Mouse (Mus musculus) CH12.LX (cell line): ENCODE measurements around the gene Nbr1. TPM values are rescaled to one million over a fixed set of nuclear protein-coding genes. Genes with fewer than 3 reads are reported as not detected.

Source experiments
- DNase-seq: peaks from one replicate; pipeline ENCODE4 v3.0.0-alpha.2; 2013; ENCODE audit errors: extremely low read depth
- H3K27ac ChIP-seq: 2 replicates; pipeline ENCODE4 v1.5.1; 2012; ENCODE audit warnings: low read depth, mild to moderate bottlenecking, control low read depth, moderate library complexity; ENCODE audit not compliant: insufficient read depth
- H3K27me3 ChIP-seq: replicated peaks from 2 replicates; pipeline ENCODE3; 2012; ENCODE audit warnings: inconsistent platforms
- H3K36me3 ChIP-seq, 2 experiments: replicated peaks in 1 of 2; 2 replicates each; pipeline versions ENCODE3 to v1.6.1; 2012; ENCODE audit warnings: inconsistent platforms in 1 of 2, low read length in 1 of 2, mild to moderate bottlenecking in 1 of 2, mixed read lengths in 1 of 2, moderate library complexity in 1 of 2; ENCODE audit not compliant: control insufficient read depth in 1 of 2, insufficient read depth in 1 of 2
- H3K4me1 ChIP-seq, 2 experiments: 2 replicates each; pipeline ENCODE4 v1.6.1; 2012; ENCODE audit warnings: inconsistent platforms in 1 of 2, moderate library complexity in 1 of 2; ENCODE audit not compliant: insufficient read depth in 2 of 2, control insufficient read depth in 1 of 2
- H3K4me2 ChIP-seq: 2 replicates; pipeline ENCODE4 v1.6.1; 2012; ENCODE audit warnings: low read depth, mild to moderate bottlenecking, control low read depth; ENCODE audit not compliant: poor library complexity, insufficient read depth, severe bottlenecking
- H3K4me3 ChIP-seq, 3 experiments: fragments of 150-350 bp in 1 of 3; sonication (generic) in 1 of 3; replicated peaks in 1 of 3; 2 replicates each; pipeline versions ENCODE3 to v1.5.1; 2011 to 2012; ENCODE audit warnings: low read depth in 2 of 3, low read length in 2 of 3, mild to moderate bottlenecking in 2 of 3, moderate library complexity in 2 of 3, control low read depth in 1 of 3, improper control_type of control experiment in 1 of 3, inconsistent platforms in 1 of 3, mixed read lengths in 1 of 3; ENCODE audit not compliant: poor library complexity in 1 of 3
- H3K79me2 ChIP-seq: replicated peaks from 2 replicates; pipeline ENCODE4 v1.6.1; 2012; ENCODE audit warnings: mild to moderate bottlenecking, moderate library complexity; ENCODE audit not compliant: control insufficient read depth, poor library complexity, insufficient read depth, severe bottlenecking; ENCODE audit errors: extremely low read depth
- H3K9ac ChIP-seq: 2 replicates; pipeline ENCODE4 v1.6.1; 2012; ENCODE audit warnings: low read depth, mild to moderate bottlenecking, control low read depth, moderate library complexity; ENCODE audit not compliant: insufficient read depth
- H3K9me3 ChIP-seq: replicated peaks from 2 replicates; pipeline ENCODE3; 2012; ENCODE audit warnings: low read length, inconsistent platforms, mixed read lengths
- BHLHE40 ChIP-seq: IDR thresholded peaks from 2 replicates; pipeline ENCODE4 v1.6.1; 2011; ENCODE audit warnings: mild to moderate bottlenecking, low read depth, low read length, improper control_type of control experiment
- CHD1 ChIP-seq: IDR thresholded peaks from 2 replicates; pipeline ENCODE4 v1.6.1; 2012; ENCODE audit warnings: low read depth, low read length, improper control_type of control experiment, inconsistent platforms
- CHD2 ChIP-seq: IDR thresholded peaks from 2 replicates; pipeline ENCODE4 v1.6.1; 2011; ENCODE audit warnings: low read length, improper control_type of control experiment
- CTCF ChIP-seq, 2 experiments: IDR thresholded peaks in 1 of 2; conservative IDR thresholded peaks in 1 of 2; 2 replicates each; pipeline ENCODE4 v1.5.1; 2011 to 2012; ENCODE audit warnings: low read depth in 2 of 2, low read length in 2 of 2, improper control_type of control experiment in 1 of 2, inconsistent platforms in 1 of 2, mild to moderate bottlenecking in 1 of 2, moderate library complexity in 1 of 2
- E2F4 ChIP-seq: IDR thresholded peaks from 2 replicates; pipeline ENCODE4 v1.6.1; 2011; ENCODE audit warnings: low read depth, low read length, improper control_type of control experiment; ENCODE audit not compliant: insufficient replicate concordance
- ELF1 ChIP-seq: IDR thresholded peaks from 2 replicates; pipeline ENCODE4 v1.6.1; 2014; ENCODE audit warnings: low read depth, mild to moderate bottlenecking, inconsistent platforms, low read length, improper control_type of control experiment
- EP300 ChIP-seq: IDR thresholded peaks from 2 replicates; pipeline ENCODE4 v1.6.1; 2011; ENCODE audit warnings: low read length, improper control_type of control experiment
- ETS1 ChIP-seq: conservative IDR thresholded peaks from 2 replicates; pipeline ENCODE4 v1.6.1; 2012; ENCODE audit warnings: low read depth, mild to moderate bottlenecking, inconsistent platforms, low read length, improper control_type of control experiment, moderate library complexity
- GABPA ChIP-seq: IDR thresholded peaks from 2 replicates; pipeline ENCODE4 v1.6.1; 2012; ENCODE audit warnings: low read depth, low read length, improper control_type of control experiment, inconsistent platforms; ENCODE audit not compliant: insufficient replicate concordance
- HCFC1 ChIP-seq: IDR thresholded peaks from 2 replicates; pipeline ENCODE4 v1.6.1; 2012; ENCODE audit warnings: low read depth, mild to moderate bottlenecking, inconsistent platforms, low read length, improper control_type of control experiment
- IRF4 ChIP-seq: IDR thresholded peaks from 2 replicates; pipeline ENCODE4 v1.6.1; 2014; ENCODE audit warnings: low read depth, mild to moderate bottlenecking, inconsistent platforms, low read length, improper control_type of control experiment
- JUN ChIP-seq: IDR thresholded peaks from 2 replicates; pipeline ENCODE4 v1.6.1; 2011; ENCODE audit warnings: low read depth, mild to moderate bottlenecking, low read length, improper control_type of control experiment, moderate library complexity; ENCODE audit not compliant: insufficient read depth
- KAT2A ChIP-seq: IDR thresholded peaks from 2 replicates; pipeline ENCODE4 v1.6.1; 2012; ENCODE audit warnings: low read length, improper control_type of control experiment, inconsistent platforms; ENCODE audit not compliant: insufficient replicate concordance
- MAFK ChIP-seq: IDR thresholded peaks from 2 replicates; pipeline ENCODE4 v1.6.1; 2011; ENCODE audit warnings: low read length, improper control_type of control experiment; ENCODE audit not compliant: insufficient replicate concordance
- MAX ChIP-seq: IDR thresholded peaks from 2 replicates; pipeline ENCODE4 v1.6.1; 2011; ENCODE audit warnings: low read length, improper control_type of control experiment
- MAZ ChIP-seq: IDR thresholded peaks from 2 replicates; pipeline ENCODE4 v1.6.1; 2012; ENCODE audit warnings: low read depth, mild to moderate bottlenecking, inconsistent platforms, low read length, improper control_type of control experiment, moderate library complexity
- MEF2A ChIP-seq: IDR thresholded peaks from 2 replicates; pipeline ENCODE4 v1.6.1; 2014; ENCODE audit warnings: low read depth, mild to moderate bottlenecking, inconsistent platforms, low read length, improper control_type of control experiment, borderline replicate concordance
- MXI1 ChIP-seq: IDR thresholded peaks from 2 replicates; pipeline ENCODE4 v1.6.1; 2011; ENCODE audit warnings: mild to moderate bottlenecking, low read depth, low read length, improper control_type of control experiment
- MYC ChIP-seq: IDR thresholded peaks from 2 replicates; pipeline ENCODE4 v1.6.1; 2011; ENCODE audit warnings: low read depth, mild to moderate bottlenecking, improper control_type of control experiment, low read length
- NELFE ChIP-seq: IDR thresholded peaks from 2 replicates; pipeline ENCODE4 v1.6.1; 2011; ENCODE audit warnings: low read depth, low read length, improper control_type of control experiment
- NRF1 ChIP-seq: IDR thresholded peaks from 2 replicates; pipeline ENCODE4 v1.6.1; 2014; ENCODE audit warnings: low read depth, mild to moderate bottlenecking, inconsistent platforms, low read length, improper control_type of control experiment, moderate library complexity
- PAX5 ChIP-seq: IDR thresholded peaks from 2 replicates; pipeline ENCODE4 v1.6.1; 2012; ENCODE audit warnings: low read length, inconsistent platforms, mixed read lengths
- POLR2A ChIP-seq: IDR thresholded peaks from 2 replicates; pipeline ENCODE4 v1.6.1; 2011; ENCODE audit warnings: low read depth, mild to moderate bottlenecking, improper control_type of control experiment, low read length
- POLR2AphosphoS2 ChIP-seq: IDR thresholded peaks from 2 replicates; pipeline ENCODE4 v1.6.1; 2011; ENCODE audit warnings: low read depth, low read length, improper control_type of control experiment
- RAD21 ChIP-seq: IDR thresholded peaks from 2 replicates; pipeline ENCODE4 v1.6.1; 2011; ENCODE audit warnings: low read depth, mild to moderate bottlenecking, low read length, improper control_type of control experiment, moderate library complexity
- RCOR1 ChIP-seq: conservative IDR thresholded peaks from 2 replicates; pipeline ENCODE4 v1.6.1; 2012; ENCODE audit warnings: low read depth, mild to moderate bottlenecking, inconsistent platforms, low read length, improper control_type of control experiment
- SIN3A ChIP-seq: IDR thresholded peaks from 2 replicates; pipeline ENCODE4 v1.6.1; 2012; ENCODE audit warnings: low read length, improper control_type of control experiment, inconsistent platforms
- SMC3 ChIP-seq: IDR thresholded peaks from 2 replicates; pipeline ENCODE4 v1.6.1; 2011; ENCODE audit warnings: low read depth, low read length, improper control_type of control experiment
- TBP ChIP-seq: conservative IDR thresholded peaks from 2 replicates; pipeline ENCODE4 v1.6.1; 2011; ENCODE audit warnings: low read depth, low read length, improper control_type of control experiment
- TCF12 ChIP-seq: IDR thresholded peaks from 2 replicates; pipeline ENCODE4 v1.6.1; 2014; ENCODE audit warnings: low read depth, mild to moderate bottlenecking, inconsistent platforms, low read length, improper control_type of control experiment
- UBTF ChIP-seq: IDR thresholded peaks from 2 replicates; pipeline ENCODE4 v1.6.1; 2012; ENCODE audit warnings: low read depth, mild to moderate bottlenecking, inconsistent platforms, low read length, improper control_type of control experiment, moderate library complexity
- USF1 ChIP-seq: IDR thresholded peaks from 2 replicates; pipeline ENCODE4 v1.6.1; 2014; ENCODE audit warnings: low read depth, mild to moderate bottlenecking, inconsistent platforms, low read length, improper control_type of control experiment
- USF2 ChIP-seq: conservative IDR thresholded peaks from 2 replicates; pipeline ENCODE4 v1.6.1; 2011; ENCODE audit warnings: low read depth, low read length, improper control_type of control experiment
- ZC3H11A ChIP-seq: IDR thresholded peaks from 2 replicates; pipeline ENCODE4 v1.6.1; 2012; ENCODE audit warnings: low read depth, mild to moderate bottlenecking, inconsistent platforms, low read length, improper control_type of control experiment
- ZKSCAN1 ChIP-seq: IDR thresholded peaks from 2 replicates; pipeline ENCODE4 v1.6.1; 2012; ENCODE audit warnings: low read depth, inconsistent platforms, low read length, improper control_type of control experiment, borderline replicate concordance
- ZMIZ1 ChIP-seq: IDR thresholded peaks from 2 replicates; pipeline ENCODE4 v1.6.1; 2012; ENCODE audit warnings: low read depth, mild to moderate bottlenecking, inconsistent platforms, low read length, improper control_type of control experiment
- ZNF384 ChIP-seq: IDR thresholded peaks from 2 replicates; pipeline ENCODE4 v1.6.1; 2012; ENCODE audit warnings: low read depth, low read length, improper control_type of control experiment, inconsistent platforms
- dilution Hi-C: fragments of 300-500 bp; cut with MboI; formaldehyde crosslinking; loops from 2 replicates; pipeline ENCODE4 v1.14.3; 2020; ENCODE audit warnings: low sequenced_read_pairs; ENCODE audit not compliant: extremely low pct_unique_long_range_greater_than_20kb, extremely low pct_ligation_motif_present
- in situ Hi-C: fragments of 300-500 bp; cut with MboI; formaldehyde crosslinking; loops from 3 replicates; pipeline ENCODE4 v1.14.3; 2019; ENCODE audit warnings: low sequenced_read_pairs, low pct_ligation_motif_present, low pct_unique_long_range_greater_than_20kb, mixed read lengths
- polyA plus RNA-seq: library from polyadenylated mRNA; unstranded; fragments of >175 nt; gene quantifications from 2 replicates; pipeline ENCODE4 v1.2.1, GENCODE M21; 2012; ENCODE audit warnings: low read depth; ENCODE audit not compliant: insufficient read length
- total RNA-seq, 2 experiments: library from RNA; depleted of rRNA; stranded (reverse); fragments of 300-350 nt in 1 of 2; fragments of >200 nt in 1 of 2; gene quantifications; 2 replicates each; pipeline ENCODE4 v1.2.3; 2012 to 2014

Gene Nbr1
- total and polyA plus RNA-seq, 3 experiments = 44.8 to 52.2 (median 48.3) TPM

GRCm38 (mm10) chr11:101626995-101627856, 75.3 kb downstream of the Nbr1 start, which contains the start of gene Rdm1:
Gene Rdm1, plus strand, starts transcription at chr11:101627195.
- no peaks in the 10 kb centered on the region for H3K27me3 ChIP-seq
- DNase-seq = peak; percentile 100
- peaks cover 0 to 8% of the 10 kb centered on the region in 2 experiments for H3K36me3 ChIP-seq
- dilution Hi-C loops (no loop called here), in situ Hi-C loops (no loop called here)
- H3K4me1 ChIP-seq = peaks cover 0 to 22% of the 10 kb centered on the region in 2 experiments; a peak in 2 of 4 replicates
- peak within 1 kb of the TSS; percentile 97 for H3K27ac ChIP-seq
- peak within 1 kb of the TSS; percentile 54 for H3K4me2 ChIP-seq
- H3K9me3 ChIP-seq = peaks cover 5% of the 10 kb centered on the region
- H3K4me3 ChIP-seq = peak within 1 kb of the TSS; percentile 55 to 62 (median 61)
- peak within 1 kb of the TSS; percentile 77 for H3K9ac ChIP-seq
- no peaks in the 10 kb centered on the region for H3K79me2 ChIP-seq
- no peak; the same call in 1 of the 2 replicates for TF ChIP-seq RAD21
- TF ChIP-seq CHD1 = no peak
- peak; percentile 84 for TF ChIP-seq NRF1
- peak; percentile 100 for TF ChIP-seq ZMIZ1
- peak; percentile 9; the same call in 1 of the 2 replicates for TF ChIP-seq ZC3H11A
- peak; percentile 97; the same call in 1 of the 2 replicates for TF ChIP-seq RCOR1
- peak; percentile 74 for TF ChIP-seq HCFC1
- TF ChIP-seq PAX5 = no peak
- TF ChIP-seq E2F4 = peak; percentile 93
- no peak; the same call in 1 of the 2 replicates for TF ChIP-seq MAFK
- peak; percentile 70 for TF ChIP-seq MAX
- TF ChIP-seq SMC3 = 0 out of 2 replicates have a peak, but pooled peaks have one; percentile 15
- peak; percentile 100 for TF ChIP-seq POLR2AphosphoS2
- TF ChIP-seq USF1 = no peak
- peak; percentile 89 for TF ChIP-seq MEF2A
- peak; percentile 97 for TF ChIP-seq ZNF384
- TF ChIP-seq KAT2A = peak; percentile 64; the same call in 1 of the 2 replicates
- peak; percentile 90 for TF ChIP-seq ELF1
- peak; percentile 92 for TF ChIP-seq ETS1
- peak; percentile 70 for TF ChIP-seq MAZ
- peak; percentile 33; the same call in 1 of the 2 replicates for TF ChIP-seq BHLHE40
- TF ChIP-seq USF2 = no peak
- TF ChIP-seq CTCF (conservative IDR thresholded peaks at IDR 0.05 in 1 of 2, IDR thresholded peaks at IDR 0.05 in 1 of 2; ENCODE audit: low read depth in 2 of 2, low read length in 2 of 2) = 0 out of 4 replicates have a peak, but pooled peaks of 1 of the 2 experiments have one; percentile 2
- peak; percentile 33; the same call in 1 of the 2 replicates for TF ChIP-seq MXI1
- peak; percentile 36; the same call in 1 of the 2 replicates for TF ChIP-seq MYC
- peak; percentile 58; the same call in 1 of the 2 replicates for TF ChIP-seq EP300
- no peak for TF ChIP-seq ZKSCAN1
- TF ChIP-seq NELFE = peak; percentile 90
- TF ChIP-seq POLR2A = peak; percentile 97
- peak; percentile 75 for TF ChIP-seq CHD2
- TF ChIP-seq IRF4 = peak; percentile 60
- TF ChIP-seq TCF12 = peak; percentile 96
- TF ChIP-seq JUN = no peak
- 0 out of 2 replicates have a peak, but pooled peaks have one; percentile 34 for TF ChIP-seq UBTF
- TF ChIP-seq SIN3A = peak; percentile 87
- no peak for TF ChIP-seq GABPA
- peak; percentile 98 for TF ChIP-seq TBP
